ENCODE assay signal across 12 mouse cellular contexts in the genomic region with DNA sequence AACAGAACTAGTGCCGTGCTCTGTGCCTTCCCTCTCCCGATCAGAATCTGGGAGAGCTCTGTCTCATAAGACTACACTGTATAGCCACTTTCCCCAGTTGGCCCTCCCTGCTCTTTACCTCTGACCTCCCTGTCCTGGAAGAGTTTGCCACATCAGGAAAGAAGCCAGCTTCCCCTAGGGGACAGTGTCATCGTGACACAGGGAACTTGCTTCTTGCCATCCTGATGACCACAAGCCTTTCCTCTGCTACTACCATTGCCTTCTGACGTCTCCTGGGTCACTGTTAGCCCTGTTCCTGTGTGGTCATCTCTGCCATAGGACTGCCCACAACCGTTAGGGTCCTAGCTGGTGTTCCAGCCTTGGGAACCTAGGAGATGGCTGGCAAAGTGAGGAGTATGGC. TPM values are rescaled to one million over a fixed set of nuclear protein-coding genes. Genes with fewer than 3 reads are reported as not detected.
DNase-seq lines count a peak whose midpoint lies in the region; ATAC-seq and TF ChIP-seq lines count a peak whose summit lies in the region.
"Had no signal": no experiment of that assay in that cellular context is flagged by ENCODE, and none has a peak within 500 bp of the region (broad histone marks: within the 10 kb centered on the region; RNA-seq: fewer than 3 reads in every experiment).

No protein-coding gene starts in this region.

- H3K9me3 ChIP-seq in hindbrain, embryonic 11.5 days (ENCODE audit: control insufficient read depth, low read length) = no peaks in the 10 kb centered on the region
- H3K9me3 ChIP-seq in hindbrain, embryonic 16.5 days (ENCODE audit: control insufficient read depth, low read length) = no peaks in the 10 kb centered on the region
- no peaks in the 10 kb centered on the region for H3K9me3 ChIP-seq in hindbrain, embryonic 14.5 days (ENCODE audit: control insufficient read depth, low read length)
- no peaks in the 10 kb centered on the region for H3K9me3 ChIP-seq in midbrain, postnatal 0 days (ENCODE audit: low read length)
- H3K9me3 ChIP-seq: embryonic facial prominence, embryonic 13.5 days had no signal

- H3K27me3 ChIP-seq in hindbrain, embryonic 11.5 days (ENCODE audit: control insufficient read depth, insufficient read depth, low read length) = no peaks in the 10 kb centered on the region
- H3K27me3 ChIP-seq in hindbrain, embryonic 16.5 days (replicated peaks; ENCODE audit: control insufficient read depth, insufficient read depth, low read length) = no peaks in the 10 kb centered on the region
- H3K27me3 ChIP-seq in hindbrain, embryonic 14.5 days (ENCODE audit: control insufficient read depth, insufficient read depth, low read length) = no peaks in the 10 kb centered on the region
- no peaks in the 10 kb centered on the region for H3K27me3 ChIP-seq in midbrain, postnatal 0 days (ENCODE audit: insufficient read depth, low read length)
- H3K27me3 ChIP-seq: embryonic facial prominence, embryonic 13.5 days had no signal

- no peak overlapping the region for H3K4me2 ChIP-seq in hindbrain, embryonic 11.5 days (replicated peaks; ENCODE audit: low read depth, low read length)
- H3K4me2 ChIP-seq in hindbrain, embryonic 16.5 days (ENCODE audit: low read length) = no peak overlapping the region
- peak overlapping the region; percentile 16; the same call in 1 of the 2 replicates for H3K4me2 ChIP-seq in hindbrain, embryonic 14.5 days (replicated peaks)
- no peak overlapping the region for H3K4me2 ChIP-seq in midbrain, postnatal 0 days (ENCODE audit: low read depth, low read length, poor library complexity, severe bottlenecking)
- H3K4me2 ChIP-seq: embryonic facial prominence, embryonic 13.5 days had no signal

- H3K27ac ChIP-seq in hindbrain, embryonic 11.5 days (ENCODE audit: low read depth, low read length) = peak overlapping the region; percentile 86
- H3K27ac ChIP-seq in hindbrain, embryonic 16.5 days (ENCODE audit: low read depth, low read length) = no peak overlapping the region; the same call in 1 of the 2 replicates
- peak overlapping the region; percentile 27 for H3K27ac ChIP-seq in hindbrain, embryonic 14.5 days
- H3K27ac ChIP-seq in midbrain, postnatal 0 days (ENCODE audit: low read depth, low read length) = no peak overlapping the region
- H3K27ac ChIP-seq: embryonic facial prominence, embryonic 13.5 days had no signal

- WGBS in hindbrain, embryonic 11.5 days = 85% methylated on average over 5 of the region's 5 CpGs
- WGBS in hindbrain, embryonic 16.5 days = 86% methylated on average over 5 of the region's 5 CpGs
- WGBS in hindbrain, embryonic 14.5 days = 77% methylated on average over 5 of the region's 5 CpGs
- 79% methylated on average over 5 of the region's 5 CpGs for WGBS in midbrain, postnatal 0 days

- DNase-seq in hindbrain, embryonic 11.5 days (ENCODE audit: low spot score) = no peak
- peak; percentile 83 for DNase-seq in adipocyte (ENCODE audit: low spot score)
- no peak for DNase-seq in hindbrain, embryonic 14.5 days (ENCODE audit: low spot score)
- no peak for DNase-seq in midbrain, postnatal 0 days (ENCODE audit: low spot score)
- DNase-seq in kidney, adult 9 months = no peak
- DNase-seq: cerebellum, adult 18-20 months; gastrocnemius, postnatal 36 days; heart, postnatal 4 days; kidney, postnatal 4 days had no signal

- H3K9ac ChIP-seq in hindbrain, embryonic 11.5 days (ENCODE audit: low read depth, low read length) = peak overlapping the region; percentile 11; the same call in 1 of the 2 replicates
- no peak overlapping the region for H3K9ac ChIP-seq in hindbrain, embryonic 16.5 days (ENCODE audit: low read depth, low read length)
- H3K9ac ChIP-seq in hindbrain, embryonic 14.5 days = peak overlapping the region; percentile 7; the same call in 1 of the 2 replicates
- 0 out of 2 replicates have a peak overlapping the region, but pooled peaks have one; percentile 39 for H3K9ac ChIP-seq in midbrain, postnatal 0 days (replicated peaks; ENCODE audit: low read length, poor library complexity, severe bottlenecking)

- H3K36me3 ChIP-seq in hindbrain, embryonic 11.5 days (ENCODE audit: control insufficient read depth, insufficient read depth, low read length) = no peaks in the 10 kb centered on the region
- H3K36me3 ChIP-seq in hindbrain, embryonic 16.5 days (ENCODE audit: control insufficient read depth, insufficient read depth, low read length) = no peaks in the 10 kb centered on the region
- no peaks in the 10 kb centered on the region for H3K36me3 ChIP-seq in hindbrain, embryonic 14.5 days (replicated peaks; ENCODE audit: control insufficient read depth, insufficient read depth)
- 0 out of 2 replicates have a peak, but pooled peaks cover 3% of the 10 kb centered on the region for H3K36me3 ChIP-seq in midbrain, postnatal 0 days (ENCODE audit: insufficient read depth, low read length)

- peaks cover 2% of the 10 kb centered on the region for H3K4me1 ChIP-seq in hindbrain, embryonic 11.5 days (replicated peaks; ENCODE audit: control insufficient read depth, insufficient read depth, low read length)
- peaks cover 56% of the 10 kb centered on the region for H3K4me1 ChIP-seq in hindbrain, embryonic 16.5 days (ENCODE audit: control insufficient read depth, insufficient read depth, low read depth, low read length)
- H3K4me1 ChIP-seq in hindbrain, embryonic 14.5 days (replicated peaks; ENCODE audit: control insufficient read depth, insufficient read depth, low read length) = peaks cover 57% of the 10 kb centered on the region
- peaks cover 17% of the 10 kb centered on the region for H3K4me1 ChIP-seq in midbrain, postnatal 0 days (ENCODE audit: insufficient read depth, low read length)

- H3K4me3 ChIP-seq in hindbrain, embryonic 11.5 days (ENCODE audit: low read depth, low read length) = no peak overlapping the region
- H3K4me3 ChIP-seq in hindbrain, embryonic 16.5 days (ENCODE audit: low read length) = no peak overlapping the region
- H3K4me3 ChIP-seq in hindbrain, embryonic 14.5 days (replicated peaks; ENCODE audit: low read length) = no peak overlapping the region
- no peak overlapping the region for H3K4me3 ChIP-seq in midbrain, postnatal 0 days (ENCODE audit: low read depth, low read length)
- H3K4me3 ChIP-seq: embryonic facial prominence, embryonic 13.5 days had no signal

- ATAC-seq in hindbrain, embryonic 11.5 days (ENCODE audit: low FRiP score) = no peak
- ATAC-seq in hindbrain, embryonic 16.5 days = no peak
- no peak for ATAC-seq in hindbrain, embryonic 14.5 days (ENCODE audit: low FRiP score)
- ATAC-seq in midbrain, postnatal 0 days (ENCODE audit: low FRiP score) = no peak
- no peak for ATAC-seq in inflammation-experienced regulatory T-cells, adult 6 months

- no peak for TF ChIP-seq CTCF in midbrain, postnatal 0 days (IDR thresholded peaks at IDR 0.05)

RNA-seq across cellular contexts. Expression of a gene that starts 16.3 kb away (rescaled TPM):
- 10.5 and 15.6 TPM in 2 replicates for polyA plus RNA-seq in hindbrain, embryonic 11.5 days (2014; fragmentation: Nextera tagmentation; extraction: Ambion mirVana)
- polyA plus RNA-seq in hindbrain, embryonic 16.5 days (2015; fragmentation: Nextera tagmentation; extraction: Ambion mirVana) = 21.1 and 24.3 TPM in 2 replicates
- 17.4 and 19.7 TPM in 2 replicates for polyA plus RNA-seq in hindbrain, embryonic 14.5 days (2014; fragmentation: Nextera tagmentation; extraction: Ambion mirVana)
- total RNA-seq in midbrain, postnatal 0 days (2014; rRNA removed) = 40.3 and 43.7 TPM in 2 replicates
- 26.3 and 29.2 TPM in 2 replicates for polyA plus RNA-seq in midbrain, postnatal 0 days (2015; fragmentation: Nextera tagmentation; extraction: Ambion mirVana)
- polyA plus RNA-seq in inflammation-experienced regulatory T-cells, adult 6 months (2017; shearing (Covaris generic)) = 10 to 100 TPM; 17.4 to 22.3 (median 18.0) TPM

RNA-seq across cellular contexts. Expression of a gene that starts 29.7 kb away (rescaled TPM):
- polyA plus RNA-seq in hindbrain, embryonic 11.5 days (2014; fragmentation: Nextera tagmentation; extraction: Ambion mirVana) = 58.9 and 61.7 TPM in 2 replicates
- polyA plus RNA-seq in hindbrain, embryonic 16.5 days (2015; fragmentation: Nextera tagmentation; extraction: Ambion mirVana) = 42.4 and 42.6 TPM in 2 replicates
- polyA plus RNA-seq in hindbrain, embryonic 14.5 days (2014; fragmentation: Nextera tagmentation; extraction: Ambion mirVana) = 29.8 and 41.1 TPM in 2 replicates
- 15.2 and 22.3 TPM in 2 replicates for total RNA-seq in midbrain, postnatal 0 days (2014; rRNA removed)
- 30.6 and 33.7 TPM in 2 replicates for polyA plus RNA-seq in midbrain, postnatal 0 days (2015; fragmentation: Nextera tagmentation; extraction: Ambion mirVana)
- polyA plus RNA-seq in inflammation-experienced regulatory T-cells, adult 6 months (2017; shearing (Covaris generic)) = 100 to 1,000 TPM in 1 of 3 experiments, 10 to 100 TPM in 2; 97.8 to 140 (median 99.4) TPM

RNA-seq across cellular contexts. Expression of a gene that starts 29.7 kb away (rescaled TPM):
- polyA plus RNA-seq in hindbrain, embryonic 11.5 days (2014; fragmentation: Nextera tagmentation; extraction: Ambion mirVana) = 5.0 and 5.6 TPM in 2 replicates
- 4.5 and 4.9 TPM in 2 replicates for polyA plus RNA-seq in hindbrain, embryonic 16.5 days (2015; fragmentation: Nextera tagmentation; extraction: Ambion mirVana)
- polyA plus RNA-seq in hindbrain, embryonic 14.5 days (2014; fragmentation: Nextera tagmentation; extraction: Ambion mirVana) = 3.4 and 3.8 TPM in 2 replicates
- total RNA-seq in midbrain, postnatal 0 days (2014; rRNA removed) = 5.9 and 7.4 TPM in 2 replicates
- polyA plus RNA-seq in midbrain, postnatal 0 days (2015; fragmentation: Nextera tagmentation; extraction: Ambion mirVana) = 2.5 and 2.8 TPM in 2 replicates
- 10 to 100 TPM in 1 of 3 experiments, 1 to 10 TPM in 2; 5.7 to 10.3 (median 6.7) TPM for polyA plus RNA-seq in inflammation-experienced regulatory T-cells, adult 6 months (2017; shearing (Covaris generic))

RNA-seq across cellular contexts. Expression of a gene that starts 43.2 kb away (rescaled TPM):
- polyA plus RNA-seq in hindbrain, embryonic 11.5 days (2014; fragmentation: Nextera tagmentation; extraction: Ambion mirVana) = 1.1 and 1.4 TPM in 2 replicates
- polyA plus RNA-seq in hindbrain, embryonic 16.5 days (2015; fragmentation: Nextera tagmentation; extraction: Ambion mirVana) = 3.3 TPM in 2 replicates
- 1.3 and 1.7 TPM in 2 replicates for polyA plus RNA-seq in hindbrain, embryonic 14.5 days (2014; fragmentation: Nextera tagmentation; extraction: Ambion mirVana)
- total RNA-seq in midbrain, postnatal 0 days (2014; rRNA removed) = 1.2 and 1.6 TPM in 2 replicates
- 2.4 and 3.2 TPM in 2 replicates for polyA plus RNA-seq in midbrain, postnatal 0 days (2015; fragmentation: Nextera tagmentation; extraction: Ambion mirVana)
- not detected for polyA plus RNA-seq in inflammation-experienced regulatory T-cells, adult 6 months (2017; shearing (Covaris generic))

RNA-seq across cellular contexts. Expression of a gene that starts 58.1 kb away (rescaled TPM):
- polyA plus RNA-seq in hindbrain, embryonic 11.5 days (2014; fragmentation: Nextera tagmentation; extraction: Ambion mirVana) = 49.5 and 51.6 TPM in 2 replicates
- polyA plus RNA-seq in hindbrain, embryonic 16.5 days (2015; fragmentation: Nextera tagmentation; extraction: Ambion mirVana) = 71.6 and 75.9 TPM in 2 replicates
- 67.8 and 70.4 TPM in 2 replicates for polyA plus RNA-seq in hindbrain, embryonic 14.5 days (2014; fragmentation: Nextera tagmentation; extraction: Ambion mirVana)
- total RNA-seq in midbrain, postnatal 0 days (2014; rRNA removed) = 50.9 and 76.4 TPM in 2 replicates
- polyA plus RNA-seq in midbrain, postnatal 0 days (2015; fragmentation: Nextera tagmentation; extraction: Ambion mirVana) = 80.6 and 84.8 TPM in 2 replicates
- 10 to 100 TPM; 25.0 to 31.5 (median 26.9) TPM for polyA plus RNA-seq in inflammation-experienced regulatory T-cells, adult 6 months (2017; shearing (Covaris generic))

Comparison
In these comparisons a context has a peak if more than half of its experiments do, and no peak if none do; other contexts are left out.
1. H3K27ac ChIP-seq: peak in hindbrain, embryonic 11.5 days (single experiment) and hindbrain, embryonic 14.5 days (single experiment); none in hindbrain, embryonic 16.5 days (single experiment) and midbrain, postnatal 0 days (single experiment).